Comparison of ENCODE assay signal across 10 mouse cellular contexts in genomic region chr11:64588601-64588989, GRCm38 (mm10).
DNase-seq lines count a peak whose midpoint lies in the region; ATAC-seq and TF ChIP-seq lines count a peak whose summit lies in the region.
"Had no signal": no experiment of that assay in that cellular context is flagged by ENCODE, and none has a peak within 500 bp of the region (broad histone marks: within the 10 kb centered on the region; RNA-seq: fewer than 3 reads in every experiment).

No protein-coding gene starts in this region.

- H3K27ac ChIP-seq in forebrain, embryonic 10.5 days, result 0 out of 2 replicates have a peak overlapping the region, but pooled peaks have one; percentile 44
- H3K27ac ChIP-seq in forebrain, embryonic 15.5 days (replicated peaks), result no peak overlapping the region
- H3K27ac ChIP-seq in midbrain, postnatal 0 days (ENCODE audit: low read depth, low read length), result no peak overlapping the region
- H3K27ac ChIP-seq in midbrain, embryonic 13.5 days, result no peak overlapping the region
- H3K27ac ChIP-seq in embryonic facial prominence, embryonic 14.5 days (replicated peaks; ENCODE audit: low read depth, low read length), result no peak overlapping the region
- H3K27ac ChIP-seq: hindbrain, embryonic 14.5 days had no signal

- no peak for ATAC-seq in forebrain, embryonic 15.5 days (replicated peaks)
- ATAC-seq in midbrain, postnatal 0 days (ENCODE audit: low FRiP score), result no peak
- no peak for ATAC-seq in midbrain, embryonic 13.5 days
- ATAC-seq in embryonic facial prominence, embryonic 14.5 days (ENCODE audit: low read depth), result no peak

- H3K4me1 ChIP-seq in forebrain, embryonic 10.5 days, result peaks cover 26% of the 10 kb centered on the region
- no peaks in the 10 kb centered on the region for H3K4me1 ChIP-seq in forebrain, embryonic 15.5 days
- no peaks in the 10 kb centered on the region for H3K4me1 ChIP-seq in midbrain, postnatal 0 days (ENCODE audit: insufficient read depth, low read length)
- peaks cover 14% of the 10 kb centered on the region for H3K4me1 ChIP-seq in midbrain, embryonic 13.5 days (replicated peaks)
- H3K4me1 ChIP-seq in embryonic facial prominence, embryonic 14.5 days (ENCODE audit: control insufficient read depth, insufficient read depth, low read length), result peaks cover 17% of the 10 kb centered on the region

- no peaks in the 10 kb centered on the region for H3K9me3 ChIP-seq in forebrain, embryonic 10.5 days
- no peaks in the 10 kb centered on the region for H3K9me3 ChIP-seq in forebrain, embryonic 15.5 days
- no peaks in the 10 kb centered on the region for H3K9me3 ChIP-seq in midbrain, postnatal 0 days (ENCODE audit: low read length)
- no peaks in the 10 kb centered on the region for H3K9me3 ChIP-seq in midbrain, embryonic 13.5 days
- no peaks in the 10 kb centered on the region for H3K9me3 ChIP-seq in embryonic facial prominence, embryonic 14.5 days (ENCODE audit: control insufficient read depth, low read length)

- H3K4me2 ChIP-seq in forebrain, embryonic 15.5 days (replicated peaks), result no peak overlapping the region
- H3K4me2 ChIP-seq in midbrain, postnatal 0 days (ENCODE audit: low read depth, low read length, poor library complexity, severe bottlenecking), result no peak overlapping the region
- no peak overlapping the region for H3K4me2 ChIP-seq in midbrain, embryonic 13.5 days (replicated peaks)
- H3K4me2 ChIP-seq in embryonic facial prominence, embryonic 14.5 days (ENCODE audit: low read depth, low read length), result peak overlapping the region; percentile 21; the same call in 1 of the 2 replicates
- H3K4me2 ChIP-seq: hindbrain, embryonic 14.5 days had no signal

- no peaks in the 10 kb centered on the region for H3K27me3 ChIP-seq in forebrain, embryonic 10.5 days (ENCODE audit: poor library complexity, severe bottlenecking)
- H3K27me3 ChIP-seq in forebrain, embryonic 15.5 days, result no peaks in the 10 kb centered on the region
- no peaks in the 10 kb centered on the region for H3K27me3 ChIP-seq in midbrain, postnatal 0 days (ENCODE audit: insufficient read depth, low read length)
- peaks cover 4% of the 10 kb centered on the region; the same call in 1 of the 2 replicates for H3K27me3 ChIP-seq in midbrain, embryonic 13.5 days
- H3K27me3 ChIP-seq in embryonic facial prominence, embryonic 14.5 days (replicated peaks; ENCODE audit: control insufficient read depth, insufficient read depth, low read length), result no peaks in the 10 kb centered on the region

- H3K36me3 ChIP-seq in forebrain, embryonic 10.5 days (replicated peaks), result no peaks in the 10 kb centered on the region
- no peaks in the 10 kb centered on the region for H3K36me3 ChIP-seq in forebrain, embryonic 15.5 days
- H3K36me3 ChIP-seq in midbrain, postnatal 0 days (ENCODE audit: insufficient read depth, low read length), result no peaks in the 10 kb centered on the region
- H3K36me3 ChIP-seq in midbrain, embryonic 13.5 days, result no peaks in the 10 kb centered on the region
- H3K36me3 ChIP-seq in embryonic facial prominence, embryonic 14.5 days (ENCODE audit: control insufficient read depth, insufficient read depth, low read length), result no peaks in the 10 kb centered on the region

- no peak for TF ChIP-seq CTCF in midbrain, postnatal 0 days (IDR thresholded peaks at IDR 0.05)

- 54% methylated on average over 6 of the region's 6 CpGs for WGBS in forebrain, embryonic 10.5 days
- 70% methylated on average over 6 of the region's 6 CpGs for WGBS in forebrain, embryonic 15.5 days
- 49% methylated on average over 6 of the region's 6 CpGs for WGBS in midbrain, postnatal 0 days
- WGBS in midbrain, embryonic 13.5 days, result 54% methylated on average over 6 of the region's 6 CpGs
- 25% methylated on average over 6 of the region's 6 CpGs for WGBS in embryonic facial prominence, embryonic 14.5 days

- H3K9ac ChIP-seq in forebrain, embryonic 15.5 days (replicated peaks), result no peak overlapping the region
- H3K9ac ChIP-seq in midbrain, postnatal 0 days (replicated peaks; ENCODE audit: low read length, poor library complexity, severe bottlenecking), result no peak overlapping the region
- H3K9ac ChIP-seq in midbrain, embryonic 13.5 days (replicated peaks), result no peak overlapping the region
- no peak overlapping the region for H3K9ac ChIP-seq in embryonic facial prominence, embryonic 14.5 days (ENCODE audit: low read depth, low read length)
- H3K9ac ChIP-seq: hindbrain, embryonic 14.5 days had no signal

- DNase-seq in forebrain, embryonic 10.5 days (ENCODE audit: extremely low spot score, low spot score), result peak; percentile 20
- peak; percentile 12 for DNase-seq in midbrain, postnatal 0 days (ENCODE audit: low spot score)
- peak; percentile 37 for DNase-seq in embryonic facial prominence, embryonic 14.5 days (ENCODE audit: low spot score)
- no peak for DNase-seq in layer of hippocampus, adult 8-10 months (ENCODE audit: low spot score in 2 of 2)
- no peak for DNase-seq in adrenal gland, adult (ENCODE audit: inconsistent age in 2 of 2, low spot score in 1 of 2)
- DNase-seq in adrenal gland, adult 2 months, result no peak
- DNase-seq: lung, adult 2 months had no signal

- no peak overlapping the region for H3K4me3 ChIP-seq in forebrain, embryonic 10.5 days
- H3K4me3 ChIP-seq in forebrain, embryonic 15.5 days, result no peak overlapping the region
- H3K4me3 ChIP-seq in midbrain, postnatal 0 days (ENCODE audit: low read depth, low read length), result no peak overlapping the region
- H3K4me3 ChIP-seq in midbrain, embryonic 13.5 days (replicated peaks), result no peak overlapping the region
- no peak overlapping the region for H3K4me3 ChIP-seq in embryonic facial prominence, embryonic 14.5 days (ENCODE audit: low read depth, low read length)

Comparison
In these comparisons a context has a peak if more than half of its experiments do, and no peak if none do; other contexts are left out.
1. DNase-seq: peak in forebrain, embryonic 10.5 days (single experiment), midbrain, postnatal 0 days (single experiment) and embryonic facial prominence, embryonic 14.5 days (single experiment); none in layer of hippocampus, adult 8-10 months (0 of 2), adrenal gland, adult (0 of 2) and adrenal gland, adult 2 months (single experiment).